Mouse (Mus musculus) embryonic facial prominence, embryonic 12.5 days (tissue): ENCODE data around the gene Pomt1. TPM values are rescaled to one million over a fixed set of nuclear protein-coding genes. Genes with fewer than 3 reads are reported as not detected.
A peak's percentile ranks its signal among the peaks of the same experiment; 100 is the strongest.

Experiments used
- ATAC-seq: fragments of 200-750 bp; cut with Nextera tagmentation; 2 replicates; pipeline ENCODE4 v1.8.0; 2017; ENCODE audit not compliant: insufficient number of reproducible peaks, insufficient read depth, low FRiP score, low TSS enrichment
- H3K27ac ChIP-seq: fragments of 300-500 bp; sonication (generic); 2 replicates; pipeline ENCODE4 v1.5.1; 2016; ENCODE audit warnings: mild to moderate bottlenecking
- H3K27me3 ChIP-seq: fragments of 300-500 bp; sonication (generic); 2 replicates; pipeline ENCODE4 v1.6.1; 2016; ENCODE audit warnings: mild to moderate bottlenecking, moderate library complexity
- H3K36me3 ChIP-seq: fragments of 300-500 bp; sonication (generic); 2 replicates; pipeline ENCODE4 v1.6.1; 2016; ENCODE audit warnings: mild to moderate bottlenecking
- H3K4me1 ChIP-seq: fragments of 300-500 bp; sonication (generic); 2 replicates; pipeline ENCODE4 v1.6.1; 2016
- H3K4me2 ChIP-seq: fragments of 300-500 bp; sonication (generic); replicated peaks from 2 replicates; pipeline ENCODE4 v1.6.1; 2016; ENCODE audit warnings: mild to moderate bottlenecking, moderate library complexity
- H3K4me3 ChIP-seq: fragments of 300-500 bp; sonication (generic); 2 replicates; pipeline ENCODE4 v1.5.1; 2016; ENCODE audit warnings: mild to moderate bottlenecking
- H3K9ac ChIP-seq: fragments of 300-500 bp; sonication (generic); 2 replicates; pipeline ENCODE4 v1.6.1; 2016; ENCODE audit warnings: mild to moderate bottlenecking, moderate library complexity
- H3K9me3 ChIP-seq: fragments of 300-500 bp; sonication (generic); 2 replicates; pipeline ENCODE4 v1.6.1; 2016; ENCODE audit warnings: mild to moderate bottlenecking, moderate library complexity
- WGBS: fragments of 180-500 bp; shearing (Covaris S2); methylation state at CpG from one replicate; pipeline ENCODE4 v1.1.7; 2016; 5-methylcytosine and 5-hydroxymethylcytosine counted together
- polyA plus RNA-seq: library from polyadenylated mRNA; unstranded; fragments of >200 nt; fragmentation: Nextera tagmentation; extraction: Ambion mirVana; gene quantifications from 2 replicates; pipeline ENCODE4 v1.2.1, GENCODE M21; 2016

Gene Pomt1
- polyA plus RNA-seq, 1 experiment from 2014 or later = 30.2 TPM

GRCm38 (mm10) chr2:32253352-32253751 lies 17.0 kb downstream of the Pomt1 start:
- no peak overlapping the region for H3K9ac ChIP-seq
- H3K4me2 ChIP-seq = no peak overlapping the region
- peaks cover 90% of the 10 kb centered on the region for H3K36me3 ChIP-seq
- 85% methylated on average over 1 of the region's 1 CpGs for WGBS
- H3K9me3 ChIP-seq = no peaks in the 10 kb centered on the region
- H3K4me1 ChIP-seq = no peaks in the 10 kb centered on the region
- ATAC-seq = no peak
- no peak overlapping the region for H3K27ac ChIP-seq
- no peak overlapping the region for H3K4me3 ChIP-seq
- H3K27me3 ChIP-seq = no peaks in the 10 kb centered on the region

GRCm38 (mm10) chr2:32254563-32254962 lies 18.2 kb downstream of the Pomt1 start:
- Histone ChIP-seq H3K27ac (no peak overlapping the region), H3K4me2 (no peak overlapping the region), H3K9ac (no peak overlapping the region), H3K36me3 (peaks cover 80% of the 10 kb centered on the region), H3K4me1 (peaks cover 7% of the 10 kb centered on the region), H3K9me3 (no peaks in the 10 kb centered on the region), H3K4me3 (no peak overlapping the region), H3K27me3 (no peaks in the 10 kb centered on the region)
- WGBS = 88% methylated on average over 5 of the region's 5 CpGs
- ATAC-seq = no peak

GRCm38 (mm10) chr2:32256273-32256672 lies 19.9 kb downstream of the Pomt1 start:
- no peaks in the 10 kb centered on the region for H3K27me3 ChIP-seq
- H3K27ac ChIP-seq = no peak overlapping the region
- H3K9me3 ChIP-seq = no peaks in the 10 kb centered on the region
- no peak overlapping the region for H3K4me2 ChIP-seq
- peaks cover 7% of the 10 kb centered on the region for H3K4me1 ChIP-seq
- H3K4me3 ChIP-seq = no peak overlapping the region
- no peak for ATAC-seq
- WGBS = 95% methylated on average over 11 of the region's 11 CpGs
- peaks cover 63% of the 10 kb centered on the region for H3K36me3 ChIP-seq
- H3K9ac ChIP-seq = no peak overlapping the region

GRCm38 (mm10) chr2:32258887-32259533 lies 22.6 kb downstream of the Pomt1 start:
- Histone ChIP-seq H3K36me3 (peaks cover 35% of the 10 kb centered on the region), H3K4me1 (peaks cover 7% of the 10 kb centered on the region), H3K9ac (peak overlapping the region; percentile 82), H3K4me3 (peak overlapping the region; percentile 78), H3K4me2 (peak overlapping the region; percentile 58), H3K27ac (no peak overlapping the region), H3K9me3 (no peaks in the 10 kb centered on the region), H3K27me3 (no peaks in the 10 kb centered on the region)
- no peak for ATAC-seq
- 50% methylated on average over 6 of the region's 6 CpGs for WGBS

GRCm38 (mm10) chr2:32259657-32260417 lies 23.4 kb downstream of the Pomt1 start, which contains the start of gene Uck1:
Gene Uck1 (minus strand): TSS chr2:32260159.
- Histone ChIP-seq H3K36me3 (peaks cover 27% of the 10 kb centered on the region), H3K4me1 (peaks cover 7% of the 10 kb centered on the region), H3K27me3 (no peaks in the 10 kb centered on the region), H3K9ac (peak within 1 kb of the TSS; percentile 82), H3K9me3 (no peaks in the 10 kb centered on the region), H3K4me2 (peak within 1 kb of the TSS; percentile 58), H3K27ac (0 out of 2 replicates have a peak within 1 kb of the TSS, but pooled peaks have one; percentile 0), H3K4me3 (peak within 1 kb of the TSS; percentile 78)
- ATAC-seq = peak; percentile 84
- 2% methylated on average over 59 of the region's 59 CpGs for WGBS

- ATAC-seq = no peak
These were observed 24.2 kb downstream of the Pomt1 start for GRCm38 (mm10) chr2:32260635-32261034.

GRCm38 (mm10) chr2:32275823-32276222 lies 39.4 kb downstream of the Pomt1 start:
- Histone ChIP-seq H3K9ac (no peak overlapping the region), H3K27me3 (no peaks in the 10 kb centered on the region), H3K36me3 (peaks cover 32% of the 10 kb centered on the region), H3K27ac (no peak overlapping the region), H3K4me2 (no peak overlapping the region), H3K4me3 (no peak overlapping the region), H3K4me1 (no peaks in the 10 kb centered on the region), H3K9me3 (no peaks in the 10 kb centered on the region)
- WGBS = 83% methylated on average over 3 of the region's 3 CpGs
- no peak for ATAC-seq

More at GRCm38 (mm10) chr2:32260635-32261034, 24.2 kb downstream of the Pomt1 start:
- H3K4me1 ChIP-seq = peaks cover 7% of the 10 kb centered on the region
- H3K4me2 ChIP-seq = no peak overlapping the region
- no peak overlapping the region for H3K9ac ChIP-seq
- H3K9me3 ChIP-seq = no peaks in the 10 kb centered on the region
- H3K36me3 ChIP-seq = peaks cover 26% of the 10 kb centered on the region
- peak overlapping the region; percentile 78; the same call in 1 of the 2 replicates for H3K4me3 ChIP-seq
- no peaks in the 10 kb centered on the region for H3K27me3 ChIP-seq
- H3K27ac ChIP-seq = no peak overlapping the region
- WGBS = 24% methylated on average over 4 of the region's 4 CpGs

GRCm38 (mm10) chr2:32282289-32282688 lies 45.9 kb downstream of the Pomt1 start:
- no peak for ATAC-seq
- Histone ChIP-seq H3K36me3 (peaks cover 77% of the 10 kb centered on the region), H3K4me3 (no peak overlapping the region), H3K4me1 (peaks cover 9% of the 10 kb centered on the region), H3K9ac (no peak overlapping the region), H3K9me3 (no peaks in the 10 kb centered on the region), H3K27me3 (no peaks in the 10 kb centered on the region), H3K27ac (no peak overlapping the region), H3K4me2 (no peak overlapping the region)
- 90% methylated on average over 2 of the region's 2 CpGs for WGBS

- no peaks in the 10 kb centered on the region for H3K9me3 ChIP-seq
- peaks cover 9% of the 10 kb centered on the region for H3K4me1 ChIP-seq
- no peak overlapping the region for H3K27ac ChIP-seq
- 93% methylated on average over 1 of the region's 1 CpGs for WGBS
- H3K9ac ChIP-seq = no peak overlapping the region
- no peaks in the 10 kb centered on the region for H3K27me3 ChIP-seq
- no peak overlapping the region for H3K4me3 ChIP-seq
- peaks cover 74% of the 10 kb centered on the region for H3K36me3 ChIP-seq
- ATAC-seq = no peak
- no peak overlapping the region for H3K4me2 ChIP-seq
These were observed 46.3 kb downstream of the Pomt1 start for GRCm38 (mm10) chr2:32282727-32283126.

GRCm38 (mm10) chr2:32283986-32284385 lies 47.6 kb downstream of the Pomt1 start:
- Histone ChIP-seq H3K9ac (no peak overlapping the region), H3K4me1 (peaks cover 14% of the 10 kb centered on the region), H3K4me3 (no peak overlapping the region), H3K9me3 (no peaks in the 10 kb centered on the region), H3K36me3 (peaks cover 63% of the 10 kb centered on the region), H3K27me3 (no peaks in the 10 kb centered on the region), H3K4me2 (no peak overlapping the region), H3K27ac (no peak overlapping the region)
- ATAC-seq = no peak
- WGBS = 90% methylated on average over 3 of the region's 3 CpGs

- ATAC-seq = peak; percentile 18; the same call in 1 of the 2 replicates
- no peaks in the 10 kb centered on the region for H3K27me3 ChIP-seq
These were observed 51.0 kb downstream of the Pomt1 start, which contains the start of gene Golga2 for GRCm38 (mm10) chr2:32287334-32287840. Gene Golga2 (plus strand): TSS chr2:32287384.

More at GRCm38 (mm10) chr2:32287334-32287840, 51.0 kb downstream of the Pomt1 start, which contains the start of gene Golga2:
- H3K9me3 ChIP-seq = no peaks in the 10 kb centered on the region
- H3K27ac ChIP-seq = peak within 1 kb of the TSS; percentile 76
- H3K9ac ChIP-seq = peak within 1 kb of the TSS; percentile 96
- H3K4me2 ChIP-seq = peak within 1 kb of the TSS; percentile 87
- H3K4me3 ChIP-seq = peak within 1 kb of the TSS; percentile 98
- H3K4me1 ChIP-seq = peaks cover 19% of the 10 kb centered on the region
- H3K36me3 ChIP-seq = peaks cover 33% of the 10 kb centered on the region
- 1% methylated on average over 23 of the region's 23 CpGs for WGBS
